Mouse (Mus musculus) liver, adult 2 months (tissue): ENCODE results near the gene Cfd. TPM values are rescaled to one million over a fixed set of nuclear protein-coding genes. Genes with fewer than 3 reads are reported as not detected.
"Not testable (repeated sequence)": the region's sequence is repeated elsewhere in the genome, so short reads cannot be mapped to it uniquely, and the experiment has no call there.

ENCODE experiments used
- DNase-seq: peaks from one replicate; pipeline ENCODE4 v3.0.0-alpha.2; 2011; ENCODE audit warnings: low read depth, low spot score; ENCODE audit errors: extremely low read depth
- H3K27ac ChIP-seq: fragments of 200-500 bp; replicated peaks from 2 replicates; pipeline ENCODE4 v1.5.1; 2012; ENCODE audit warnings: low read depth, mild to moderate bottlenecking, control low read depth, inconsistent platforms, low read length; ENCODE audit not compliant: insufficient read depth
- H3K27me3 ChIP-seq: fragments of 200-500 bp; 2 replicates; pipeline ENCODE4 v1.6.1; 2012; ENCODE audit warnings: mild to moderate bottlenecking, moderate library complexity, low read length, inconsistent platforms; ENCODE audit not compliant: control insufficient read depth, insufficient read depth
- H3K36me3 ChIP-seq: fragments of 200-500 bp; 2 replicates; pipeline ENCODE4 v1.6.1; 2012; ENCODE audit warnings: low read length, inconsistent platforms; ENCODE audit not compliant: control insufficient read depth, insufficient read depth
- H3K4me1 ChIP-seq: fragments of 200-500 bp; 2 replicates; pipeline ENCODE4 v1.6.1; 2011; ENCODE audit warnings: low read length; ENCODE audit not compliant: control insufficient read depth, insufficient read depth
- H3K4me3 ChIP-seq: fragments of 200-500 bp; 2 replicates; pipeline ENCODE4 v1.5.1; 2011; ENCODE audit warnings: low read depth, mild to moderate bottlenecking, control low read depth, low read length, moderate library complexity; ENCODE audit not compliant: insufficient read depth
- H3K79me2 ChIP-seq: fragments of 200-500 bp; 2 replicates; pipeline ENCODE4 v1.6.1; 2012; ENCODE audit warnings: inconsistent platforms, mild to moderate bottlenecking, low read length, moderate library complexity; ENCODE audit not compliant: control insufficient read depth, insufficient read depth
- H3K9ac ChIP-seq: fragments of 200-500 bp; 2 replicates; pipeline ENCODE4 v1.6.1; 2012; ENCODE audit warnings: low read depth, mild to moderate bottlenecking, control low read depth, inconsistent platforms, low read length
- CTCF ChIP-seq: fragments of 200-500 bp; IDR thresholded peaks from 2 replicates; pipeline ENCODE4 v1.5.1; 2011; ENCODE audit warnings: low read depth, low read length, control low read depth
- POLR2A ChIP-seq: fragments of 200-500 bp; IDR thresholded peaks from 2 replicates; pipeline ENCODE4 v1.6.1; 2011; ENCODE audit warnings: low read length, control low read depth; ENCODE audit not compliant: insufficient read depth; ENCODE audit errors: extremely low read depth
- WGBS: fragments of 180-500 bp; shearing (Covaris S2); methylation state at CpG from one replicate; pipeline ENCODE4 v1.1.7; 2018; 5-methylcytosine and 5-hydroxymethylcytosine counted together
- polyA plus RNA-seq: library from polyadenylated mRNA; depleted of rRNA; stranded (reverse); fragments of >200 nt; gene quantifications from 2 replicates; pipeline ENCODE4 v1.2.3, GENCODE M21; 2012
- total RNA-seq: library from RNA; depleted of rRNA; stranded (reverse); fragments of >200 nt; gene quantifications from 2 replicates; pipeline ENCODE4 v1.2.3, GENCODE M21; 2014

The Cfd gene
- total and polyA plus RNA-seq, 2 experiments: 0.37 to 5.7 TPM

DNA sequence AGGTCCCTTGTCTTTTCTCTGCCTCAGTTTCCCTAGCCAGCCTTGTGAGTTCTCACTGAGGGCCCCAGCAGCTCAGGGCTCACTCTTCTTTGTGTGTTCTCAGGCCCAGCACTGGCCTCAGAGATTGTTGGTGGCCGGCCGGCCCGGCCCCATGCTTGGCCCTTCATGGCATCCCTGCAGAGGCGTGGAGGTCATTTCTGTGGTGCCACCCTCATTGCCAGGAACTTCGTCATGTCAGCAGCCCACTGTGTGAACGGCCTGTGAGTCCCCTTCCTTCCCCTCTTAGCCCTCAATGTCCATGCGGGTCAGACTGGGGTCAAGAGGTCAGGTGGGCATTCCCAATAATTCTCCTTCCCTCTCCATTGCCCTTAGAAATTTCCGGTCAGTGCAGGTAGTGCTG lies 4.0 kb upstream of the Cfd start:
- Histone ChIP-seq H3K27me3 (no peaks in the 10 kb centered on the region), H3K4me3 (no peak overlapping the region), H3K9ac (no peak overlapping the region), H3K27ac (peak overlapping the region; percentile 7; the same call in 1 of the 2 replicates), H3K4me1 (peaks cover 20% of the 10 kb centered on the region), H3K36me3 (no peaks in the 10 kb centered on the region), H3K79me2 (no peaks in the 10 kb centered on the region)
- TF ChIP-seq CTCF (no peak), POLR2A (no peak)
- DNase-seq: no peak
- 42% methylated on average over 8 of the region's 8 CpGs for WGBS

DNA sequence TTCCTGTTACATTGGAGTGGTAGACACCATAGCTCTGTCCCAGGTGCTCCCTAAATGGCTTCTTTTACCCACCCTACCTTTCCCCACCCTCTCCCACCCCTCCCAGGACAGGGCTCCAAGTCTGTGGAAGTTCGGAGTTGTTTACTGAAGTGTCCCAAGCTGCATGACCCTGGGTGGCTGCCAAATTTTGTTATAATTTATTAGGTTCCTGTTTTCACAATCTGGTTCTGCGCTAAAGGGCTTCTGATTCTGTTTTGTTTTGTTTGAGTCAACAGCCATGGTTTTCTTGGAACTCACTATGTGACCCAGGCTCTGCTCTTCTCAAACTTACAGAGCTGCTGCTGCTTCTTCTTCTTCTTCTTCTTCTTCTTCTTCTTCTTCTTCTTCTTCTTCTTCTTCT lies 1.3 kb upstream of the Cfd start:
- H3K36me3 ChIP-seq: no peaks in the 10 kb centered on the region
- peaks cover 14% of the 10 kb centered on the region for H3K4me1 ChIP-seq
- no peak overlapping the region for H3K4me3 ChIP-seq
- no peak overlapping the region for H3K27ac ChIP-seq
- TF ChIP-seq CTCF (no peak), POLR2A (no peak)
- DNase-seq: peak; percentile 73
- 6% methylated on average over 2 of the region's 2 CpGs for WGBS
- H3K9ac ChIP-seq: no peak overlapping the region
- no peaks in the 10 kb centered on the region for H3K27me3 ChIP-seq
- no peaks in the 10 kb centered on the region for H3K79me2 ChIP-seq

DNA sequence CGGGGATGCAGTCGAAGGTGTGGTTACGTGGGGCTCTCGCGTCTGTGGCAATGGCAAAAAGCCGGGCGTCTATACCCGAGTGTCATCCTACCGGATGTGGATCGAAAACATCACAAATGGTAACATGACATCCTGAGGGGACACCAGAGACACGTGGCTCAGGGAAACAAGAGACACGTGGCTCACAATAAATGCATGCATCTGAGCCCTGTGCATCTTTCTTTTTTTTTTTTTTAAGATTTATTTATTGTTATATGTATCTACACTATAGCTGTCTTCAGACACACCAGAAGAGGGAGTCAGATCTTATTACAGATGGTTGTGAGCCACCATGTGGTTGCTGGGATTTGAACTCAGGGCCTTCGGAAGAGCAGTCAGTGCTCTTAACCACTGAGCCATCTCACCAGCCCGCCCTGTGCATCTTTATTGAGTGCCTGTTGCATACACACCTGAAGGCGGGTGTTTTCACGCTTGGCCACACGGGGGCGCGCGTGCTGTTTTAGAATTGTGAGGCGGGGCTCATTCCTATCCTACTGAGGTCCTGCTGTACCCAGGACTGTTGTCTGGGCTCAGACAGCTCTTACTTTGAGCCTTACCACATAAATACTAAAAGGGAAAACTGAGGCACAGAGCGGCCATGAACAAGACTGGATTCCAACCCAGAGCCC lies 1.9 kb downstream of the Cfd start:
- H3K9ac ChIP-seq, H3K4me1 ChIP-seq, H3K27ac ChIP-seq, H3K27me3 ChIP-seq, H3K4me3 ChIP-seq, H3K36me3 ChIP-seq, H3K79me2 ChIP-seq: not testable (repeated sequence)
- 41% methylated on average over 22 of the region's 22 CpGs for WGBS
- DNase-seq: peak; percentile 38
- peak; percentile 91 for TF ChIP-seq CTCF

DNA sequence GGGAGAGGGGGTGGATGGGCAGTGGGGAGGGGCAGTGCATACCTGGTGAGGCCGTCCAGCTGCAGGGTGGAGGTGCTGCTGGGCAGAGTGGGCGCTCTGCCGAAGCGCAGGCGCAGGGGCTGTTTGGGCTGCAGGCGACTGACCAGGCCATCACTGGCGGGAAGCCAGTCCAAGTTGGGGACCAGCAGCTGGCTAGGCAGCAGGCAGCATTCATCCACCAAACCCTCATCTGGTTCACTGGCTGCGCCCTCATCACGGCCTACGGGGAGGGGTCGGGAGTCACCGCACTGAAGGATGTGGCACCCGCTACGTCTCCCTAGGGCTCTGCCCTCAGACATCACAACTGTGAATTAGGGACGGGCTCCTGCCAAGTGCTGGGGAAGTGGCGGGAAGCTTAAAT lies 5.7 kb downstream of the Cfd start:
- H3K27ac ChIP-seq: no peak overlapping the region
- no peaks in the 10 kb centered on the region for H3K36me3 ChIP-seq
- no peak for DNase-seq
- H3K27me3 ChIP-seq: no peaks in the 10 kb centered on the region
- no peak overlapping the region for H3K4me3 ChIP-seq
- peaks cover 3% of the 10 kb centered on the region; the same call in 1 of the 2 replicates for H3K79me2 ChIP-seq
- TF ChIP-seq CTCF: no peak
- TF ChIP-seq POLR2A: no peak
- 93% methylated on average over 16 of the region's 16 CpGs for WGBS
- peaks cover 13% of the 10 kb centered on the region for H3K4me1 ChIP-seq
- H3K9ac ChIP-seq: no peak overlapping the region

DNA sequence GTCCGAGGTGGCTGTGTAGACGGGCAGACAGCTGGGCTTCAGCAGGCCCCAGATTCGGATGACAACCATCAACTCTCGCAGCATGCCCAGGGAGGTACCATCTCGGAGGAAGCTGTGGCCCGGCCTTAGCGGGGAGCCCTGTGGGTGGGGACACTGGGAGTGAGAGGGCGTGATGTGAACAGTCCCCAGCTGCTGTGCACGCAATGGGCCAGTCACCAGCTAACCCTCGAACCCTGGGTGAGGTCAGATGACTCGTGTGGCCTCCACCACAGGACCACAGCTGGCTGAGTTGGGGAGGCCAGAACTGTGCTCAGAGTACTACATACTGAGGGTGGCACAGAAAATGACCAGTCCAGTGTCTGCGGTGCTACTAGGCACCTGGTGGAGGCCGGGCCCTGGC lies 6.2 kb downstream of the Cfd start:
- DNase-seq: no peak
- H3K27ac ChIP-seq: peak overlapping the region; percentile 69
- WGBS: 52% methylated on average over 13 of the region's 13 CpGs
- peak overlapping the region; percentile 16; the same call in 1 of the 2 replicates for H3K9ac ChIP-seq
- no peaks in the 10 kb centered on the region for H3K36me3 ChIP-seq
- H3K79me2 ChIP-seq: peaks cover 3% of the 10 kb centered on the region; the same call in 1 of the 2 replicates
- no peak for TF ChIP-seq CTCF
- TF ChIP-seq POLR2A: no peak
- no peaks in the 10 kb centered on the region for H3K27me3 ChIP-seq
- peaks cover 13% of the 10 kb centered on the region for H3K4me1 ChIP-seq
- H3K4me3 ChIP-seq: no peak overlapping the region
